Mouse (Mus musculus): Measurements from ENCODE around the gene Gm28047. TPM values are rescaled to one million over a fixed set of nuclear protein-coding genes. Genes with fewer than 3 reads are reported as not detected.
"Not testable (repeated sequence)": the region's sequence is repeated elsewhere in the genome, so short reads cannot be mapped to it uniquely, and the experiment has no call there.

Gene Gm28047
- 0.18 TPM in 1 of 2 replicates, not detected in the other for polyA plus RNA-seq (2016; fragmentation: Nextera tagmentation; extraction: Ambion mirVana)

DNA sequence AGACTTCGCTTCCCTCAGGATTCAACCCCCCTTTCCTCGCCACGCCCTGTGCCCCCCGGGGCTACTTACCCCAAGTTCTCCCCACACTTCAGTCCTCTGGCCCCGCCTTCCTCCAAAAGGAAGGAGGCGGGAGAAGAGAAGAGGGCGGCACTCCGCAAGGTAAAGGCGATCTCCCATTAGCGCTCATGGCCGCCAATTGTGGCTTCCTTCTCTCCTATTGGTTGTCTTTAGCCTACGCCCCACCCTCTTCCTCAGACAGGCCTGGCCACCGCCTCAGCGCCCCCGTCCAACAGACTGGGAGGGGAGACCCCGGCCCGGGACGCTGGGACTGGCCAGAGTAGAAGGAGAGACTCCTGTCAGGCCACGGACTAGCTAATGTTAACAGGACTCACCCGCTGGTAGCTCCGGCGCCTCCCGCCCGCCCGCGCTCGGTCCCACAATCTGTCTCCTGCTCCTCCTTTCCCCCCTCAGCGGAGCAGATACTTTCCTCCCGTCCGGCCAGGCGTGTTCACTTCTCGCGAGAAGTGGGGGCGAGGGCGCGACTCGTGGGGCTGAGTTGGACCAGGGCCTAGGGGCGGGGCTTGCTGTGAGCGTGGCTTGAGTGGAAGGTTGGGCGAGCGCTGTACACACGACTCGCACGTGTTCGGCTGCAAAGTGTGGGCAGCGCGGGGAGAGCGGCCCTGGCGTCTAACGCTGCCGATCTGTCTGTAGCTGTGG, at the start of gene Gm28047, which contains the start of gene Atf7:
Gm28047 (minus strand) TSS at position 98 of the 717 bp plus-strand sequence.
Atf7 (minus strand) TSS at position 495 of the 717 bp plus-strand sequence.
- peak within 1 kb of the TSS; percentile 72 for H3K4me3 ChIP-seq
- peak within 1 kb of the TSS; percentile 86 for H3K4me2 ChIP-seq (replicated peaks)
- H3K9me3 ChIP-seq: no peaks in the 10 kb centered on the region
- WGBS: under 1% methylated on average over 51 of the region's 51 CpGs
- H3K27ac ChIP-seq (replicated peaks): peak within 1 kb of the TSS; percentile 97
- ATAC-seq (ENCODE audit: low FRiP score, low read depth): peak; percentile 99
- no peaks in the 10 kb centered on the region for H3K27me3 ChIP-seq
- peaks cover 19% of the 10 kb centered on the region for H3K4me1 ChIP-seq
- H3K36me3 ChIP-seq: no peaks in the 10 kb centered on the region
- H3K9ac ChIP-seq (replicated peaks): peak within 1 kb of the TSS; percentile 79

GRCm38 (mm10) chr15:102673548-102673947, 48.7 kb upstream of the Gm28047 start:
- WGBS: 3% methylated on average over 10 of the region's 10 CpGs
- peaks cover 34% of the 10 kb centered on the region for H3K4me1 ChIP-seq
- H3K4me3 ChIP-seq: peak overlapping the region; percentile 23; the same call in 1 of the 2 replicates
- peak overlapping the region; percentile 98 for H3K27ac ChIP-seq (replicated peaks)
- ATAC-seq (ENCODE audit: low FRiP score, low read depth): peak; percentile 58
- H3K9me3 ChIP-seq: no peaks in the 10 kb centered on the region
- H3K9ac ChIP-seq (replicated peaks): no peak overlapping the region
- peak overlapping the region; percentile 75 for H3K4me2 ChIP-seq (replicated peaks)
- no peaks in the 10 kb centered on the region for H3K27me3 ChIP-seq
- peaks cover 5% of the 10 kb centered on the region; the same call in 1 of the 2 replicates for H3K36me3 ChIP-seq

DNA sequence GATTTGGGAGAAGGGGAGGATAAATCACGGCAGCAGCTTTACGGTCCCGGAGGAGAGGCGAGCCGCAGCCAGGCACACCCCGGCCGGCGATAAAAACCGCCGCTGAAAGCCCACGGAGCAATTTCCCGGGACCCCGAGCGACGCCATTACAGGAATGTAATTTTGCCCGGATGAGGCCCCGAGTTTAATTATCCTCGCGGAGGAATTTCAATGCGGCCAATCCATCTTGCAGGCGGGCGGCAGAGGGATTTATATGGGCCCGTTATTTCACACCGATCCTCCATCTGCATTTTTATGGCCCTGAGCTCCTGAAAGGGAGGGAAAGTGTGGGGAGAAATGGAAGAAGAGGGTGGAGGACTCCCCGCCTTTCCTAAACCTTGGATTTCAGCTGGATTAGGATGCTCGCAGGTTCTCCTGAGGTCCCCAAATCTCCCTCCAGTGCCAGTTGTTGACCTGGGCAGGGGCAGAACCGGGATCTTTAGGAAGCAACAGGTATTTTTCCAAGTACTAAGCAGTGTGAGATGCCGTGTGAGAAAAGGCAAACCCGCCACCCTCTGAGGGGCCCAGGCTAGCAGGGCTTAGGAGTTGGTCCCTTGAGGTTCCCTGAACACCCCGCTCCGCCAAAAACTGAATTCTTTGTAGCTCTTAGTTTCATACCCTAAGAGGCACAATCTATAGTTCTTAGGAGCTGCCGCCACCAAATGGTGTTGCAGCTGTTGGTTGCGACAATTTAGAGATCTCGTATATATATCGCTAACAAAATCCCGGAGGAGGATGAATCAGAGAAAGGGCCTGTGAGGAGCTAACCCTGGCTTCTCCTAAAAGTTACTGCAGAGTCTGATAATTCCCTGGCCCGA, 47.6 kb upstream of the Gm28047 start, which contains the start of gene Atp5g2:
Atp5g2 (minus strand) TSS at position 138 of the 857 bp plus-strand sequence.
- 3% methylated on average over 37 of the region's 37 CpGs for WGBS
- H3K4me1 ChIP-seq: peaks cover 34% of the 10 kb centered on the region
- no peaks in the 10 kb centered on the region for H3K27me3 ChIP-seq
- peaks cover 14% of the 10 kb centered on the region for H3K36me3 ChIP-seq
- ATAC-seq (ENCODE audit: low FRiP score, low read depth): no peak
- H3K9ac ChIP-seq (replicated peaks): peak within 1 kb of the TSS; percentile 72
- peak within 1 kb of the TSS; percentile 46 for H3K4me3 ChIP-seq
- peak within 1 kb of the TSS; percentile 75 for H3K4me2 ChIP-seq (replicated peaks)
- peak within 1 kb of the TSS; percentile 98 for H3K27ac ChIP-seq (replicated peaks)
- H3K9me3 ChIP-seq: no peaks in the 10 kb centered on the region

DNA sequence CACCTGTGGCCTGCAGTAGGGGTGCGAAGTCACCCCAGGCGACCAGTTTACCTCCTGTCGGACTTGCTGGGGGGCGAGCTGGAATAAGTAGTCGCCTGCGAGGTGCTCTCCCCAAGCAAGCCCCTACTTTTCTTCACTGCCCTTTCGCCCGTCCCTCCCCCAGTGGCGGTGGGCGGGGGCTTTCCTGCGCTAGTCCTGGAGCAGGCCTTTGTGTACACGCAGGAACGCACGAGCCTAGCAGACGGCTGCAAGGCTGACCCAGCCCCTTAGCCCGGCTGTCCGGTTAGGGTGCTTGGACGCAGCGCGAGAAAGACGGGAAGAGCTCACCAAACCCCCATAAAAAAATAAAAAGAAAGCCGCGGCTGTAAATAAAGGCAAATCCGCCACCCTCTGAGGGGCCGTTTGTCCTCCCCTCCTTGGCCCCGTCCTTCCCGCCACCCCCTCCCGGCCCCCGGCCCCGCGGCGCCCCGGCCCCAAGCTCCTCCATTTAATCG, 46.9 kb upstream of the Gm28047 start:
- no peaks in the 10 kb centered on the region for H3K27me3 ChIP-seq
- H3K4me1 ChIP-seq: peaks cover 34% of the 10 kb centered on the region
- peak overlapping the region; percentile 98 for H3K27ac ChIP-seq (replicated peaks)
- H3K4me2 ChIP-seq (replicated peaks): peak overlapping the region; percentile 75
- peak overlapping the region; percentile 46 for H3K4me3 ChIP-seq
- under 1% methylated on average over 27 of the region's 34 CpGs for whole genome bisulfite sequencing
- peak; percentile 74 for ATAC-seq (ENCODE audit: low FRiP score, low read depth)
- peaks cover 20% of the 10 kb centered on the region for H3K36me3 ChIP-seq
- H3K9ac ChIP-seq (replicated peaks): peak overlapping the region; percentile 72
- H3K9me3 ChIP-seq: no peaks in the 10 kb centered on the region

DNA sequence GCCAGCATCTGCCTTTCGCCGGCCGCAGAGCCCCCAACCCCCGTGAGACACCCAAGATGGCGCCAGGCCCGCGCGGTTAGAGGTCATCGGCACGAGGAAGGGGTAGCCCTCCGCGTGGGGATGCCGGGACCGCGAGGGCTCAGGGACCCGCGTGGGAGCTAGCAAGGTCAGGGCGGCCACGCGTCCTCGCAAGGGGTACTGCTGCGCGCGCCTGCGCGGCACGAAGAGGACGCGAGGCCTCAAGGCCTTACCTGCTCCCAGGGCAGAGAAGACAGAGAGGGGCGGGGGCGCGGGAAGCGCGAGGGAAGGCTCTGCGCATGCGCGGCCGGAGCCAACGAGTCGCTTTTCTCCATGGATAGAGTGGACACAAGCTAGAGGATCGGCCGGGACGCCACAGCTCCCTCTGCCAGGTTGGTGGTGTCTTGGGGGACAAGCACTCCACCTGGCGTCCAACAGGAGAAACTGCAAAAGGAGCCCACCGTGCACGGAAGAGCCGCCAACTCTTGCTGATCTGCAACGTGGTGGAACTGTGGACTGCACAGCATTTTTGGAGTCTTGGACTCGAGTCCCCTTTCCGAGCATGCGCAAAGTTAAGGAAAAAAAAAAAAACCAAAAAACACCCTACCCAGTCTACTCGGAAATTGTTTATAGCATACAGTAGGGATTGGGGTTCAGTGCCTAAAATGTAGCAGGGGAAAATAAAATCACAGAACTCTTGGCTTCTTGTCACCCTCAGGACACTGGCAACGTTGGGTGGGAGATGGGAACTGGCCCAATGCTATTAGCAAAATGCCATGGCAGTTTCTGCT, 46.1 kb upstream of the Gm28047 start:
- peaks cover 34% of the 10 kb centered on the region for H3K4me1 ChIP-seq
- under 1% methylated on average over 53 of the region's 53 CpGs for WGBS
- peak overlapping the region; percentile 98 for H3K9ac ChIP-seq (replicated peaks)
- no peaks in the 10 kb centered on the region for H3K27me3 ChIP-seq
- H3K4me3 ChIP-seq: peak overlapping the region; percentile 79
- H3K4me2 ChIP-seq (replicated peaks): peak overlapping the region; percentile 75
- peak overlapping the region; percentile 98 for H3K27ac ChIP-seq (replicated peaks)
- peaks cover 28% of the 10 kb centered on the region for H3K36me3 ChIP-seq
- peak; percentile 89 for ATAC-seq (ENCODE audit: low FRiP score, low read depth)
- no peaks in the 10 kb centered on the region for H3K9me3 ChIP-seq

- peak overlapping the region; percentile 98 for H3K9ac ChIP-seq (replicated peaks)
- H3K27me3 ChIP-seq: no peaks in the 10 kb centered on the region
- peaks cover 34% of the 10 kb centered on the region for H3K4me1 ChIP-seq
- WGBS: 16% methylated on average over 6 of the region's 6 CpGs
- H3K36me3 ChIP-seq: peaks cover 33% of the 10 kb centered on the region
- H3K4me3 ChIP-seq: peak overlapping the region; percentile 79
- ATAC-seq (ENCODE audit: low FRiP score, low read depth): no peak
- no peaks in the 10 kb centered on the region for H3K9me3 ChIP-seq
- peak overlapping the region; percentile 98 for H3K27ac ChIP-seq (replicated peaks)
- H3K4me2 ChIP-seq (replicated peaks): peak overlapping the region; percentile 75
These were observed 45.4 kb upstream of the Gm28047 start for GRCm38 (mm10) chr15:102670281-102670680.

- no peak overlapping the region for H3K27ac ChIP-seq (replicated peaks)
- WGBS: 87% methylated on average over 8 of the region's 8 CpGs
- peaks cover 34% of the 10 kb centered on the region for H3K4me1 ChIP-seq
- H3K4me3 ChIP-seq: no peak overlapping the region
- no peaks in the 10 kb centered on the region for H3K9me3 ChIP-seq
- H3K36me3 ChIP-seq: peaks cover 40% of the 10 kb centered on the region
- no peaks in the 10 kb centered on the region for H3K27me3 ChIP-seq
- ATAC-seq (ENCODE audit: low FRiP score, low read depth): no peak
- no peak overlapping the region for H3K9ac ChIP-seq (replicated peaks)
- H3K4me2 ChIP-seq (replicated peaks): peak overlapping the region; percentile 75
These were observed 44.7 kb upstream of the Gm28047 start for GRCm38 (mm10) chr15:102669571-102669970.

DNA sequence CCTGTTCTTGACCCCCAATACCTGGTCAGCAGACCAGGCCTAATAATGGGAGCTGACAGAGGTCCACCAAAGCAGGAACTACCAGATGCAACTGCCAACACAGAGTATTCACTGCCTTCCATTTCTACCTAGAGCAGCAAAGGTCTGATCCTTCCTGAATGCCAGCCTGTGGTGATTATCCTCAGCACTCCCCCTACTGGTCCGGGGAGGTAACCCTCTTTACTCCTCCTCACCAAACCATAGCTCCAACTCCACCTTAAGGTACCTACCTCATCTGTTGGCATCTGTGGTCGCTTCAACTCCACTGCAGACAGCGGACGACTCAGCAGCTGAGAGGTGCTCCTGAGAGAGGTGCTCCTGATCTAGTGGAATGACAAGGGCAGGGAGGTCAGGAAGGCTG, 40.6 kb upstream of the Gm28047 start:
- Histone ChIP-seq H3K9me3 (no peaks in the 10 kb centered on the region), H3K9ac (replicated peaks) (no peak overlapping the region), H3K4me1 (peaks cover 11% of the 10 kb centered on the region; the same call in 1 of the 2 replicates), H3K27ac (replicated peaks) (no peak overlapping the region), H3K36me3 (peaks cover 75% of the 10 kb centered on the region), H3K4me2 (replicated peaks) (no peak overlapping the region), H3K27me3 (no peaks in the 10 kb centered on the region), H3K4me3 (no peak overlapping the region)
- ATAC-seq (ENCODE audit: low FRiP score, low read depth): no peak
- WGBS: 60% methylated on average over 4 of the region's 4 CpGs

GRCm38 (mm10) chr15:102663825-102664224, 39.0 kb upstream of the Gm28047 start:
- Histone ChIP-seq H3K27ac (replicated peaks) (no peak overlapping the region), H3K4me2 (replicated peaks) (no peak overlapping the region), H3K4me3 (no peak overlapping the region), H3K9ac (replicated peaks) (no peak overlapping the region), H3K36me3 (peaks cover 80% of the 10 kb centered on the region), H3K4me1 (no peaks in the 10 kb centered on the region), H3K27me3 (no peaks in the 10 kb centered on the region), H3K9me3 (no peaks in the 10 kb centered on the region)
- no peak for ATAC-seq (ENCODE audit: low FRiP score, low read depth)
- 86% methylated on average over 8 of the region's 8 CpGs for WGBS

DNA sequence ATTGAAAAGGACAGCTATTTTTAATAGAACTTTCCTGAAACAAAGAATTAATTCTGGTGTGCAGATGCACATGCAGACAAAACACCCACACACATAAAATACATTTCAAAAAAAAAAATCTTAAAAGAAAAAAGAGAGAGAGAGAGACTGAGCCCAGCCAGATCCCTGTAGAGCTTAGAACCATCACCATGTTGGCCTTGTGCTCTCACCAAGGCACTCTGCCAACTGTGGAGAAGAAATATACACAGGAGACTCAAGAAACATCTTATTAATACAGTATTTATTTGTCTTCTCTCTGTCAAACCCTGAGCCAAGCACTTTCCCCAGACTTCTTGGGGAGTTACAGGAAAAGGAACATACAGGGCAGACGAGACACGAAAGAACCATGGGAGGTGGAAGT, 37.7 kb upstream of the Gm28047 start:
- WGBS: no CpG with 5 or more reads among the region's 2 CpGs
- not testable (repeated sequence) for H3K4me3 ChIP-seq; H3K4me2 ChIP-seq (replicated peaks); H3K27ac ChIP-seq (replicated peaks); ATAC-seq (ENCODE audit: low FRiP score, low read depth); H3K27me3 ChIP-seq; H3K9ac ChIP-seq (replicated peaks); H3K9me3 ChIP-seq; H3K4me1 ChIP-seq
- H3K36me3 ChIP-seq: peaks cover 71% of the 10 kb centered on the region

DNA sequence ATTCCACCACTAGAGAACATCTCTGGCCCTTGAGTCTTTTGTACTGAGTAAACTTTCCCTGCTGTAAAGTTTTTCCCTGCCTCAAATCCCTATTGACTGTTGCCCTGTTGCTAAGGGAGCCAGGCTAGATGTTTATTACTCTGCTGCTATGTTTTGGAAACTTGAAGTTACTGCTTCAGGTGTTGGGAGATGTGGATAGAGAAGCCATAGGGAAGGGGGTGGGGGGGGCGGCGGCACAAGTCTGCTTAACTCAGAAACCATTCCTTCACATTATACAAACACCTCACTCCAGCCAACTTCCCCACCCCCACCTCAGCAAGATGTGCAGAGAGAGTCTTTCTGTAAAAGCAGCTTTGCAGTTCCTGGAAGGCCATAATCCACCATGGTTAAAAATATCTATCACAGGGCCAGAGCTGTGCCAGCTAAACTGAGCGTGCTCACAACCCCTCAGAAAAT, 33.1 kb upstream of the Gm28047 start:
- H3K27me3 ChIP-seq: no peaks in the 10 kb centered on the region
- peaks cover 27% of the 10 kb centered on the region for H3K36me3 ChIP-seq
- no peak for ATAC-seq (ENCODE audit: low FRiP score, low read depth)
- no peak overlapping the region for H3K4me3 ChIP-seq
- H3K9ac ChIP-seq (replicated peaks): no peak overlapping the region
- H3K27ac ChIP-seq (replicated peaks): no peak overlapping the region; the same call in 1 of the 2 replicates
- WGBS: 80% methylated on average over 3 of the region's 3 CpGs
- H3K4me2 ChIP-seq (replicated peaks): no peak overlapping the region
- H3K9me3 ChIP-seq: no peaks in the 10 kb centered on the region
- no peaks in the 10 kb centered on the region for H3K4me1 ChIP-seq

Data from midbrain, embryonic 12.5 days (tissue).